Mouse (Mus musculus): ENCODE results near the gene Pold4. TPM values are rescaled to one million over a fixed set of nuclear protein-coding genes. Genes with fewer than 3 reads are reported as not detected.

The Pold4 gene
- 100 to 1,000 TPM; 131 to 165 TPM for polyA plus RNA-seq (2012; fragmentation: generic; extraction: Trizol)

GRCm38 (mm10) chr19:4231253-4232185 is at the start of gene Pold4:
Pold4 (plus strand) TSS chr19:4231899.

GRCm38 (mm10) chr19:4190831-4191334 is 40.8 kb upstream of the Pold4 start, which contains the start of gene Tbc1d10c:
Tbc1d10c (minus strand) TSS chr19:4191284.

GRCm38 (mm10) chr19:4191528-4192250 is 40.0 kb upstream of the Pold4 start, which contains the start of gene Ppp1ca:
Ppp1ca (plus strand) TSS chr19:4192065.

GRCm38 (mm10) chr19:4201291-4201909 is 30.3 kb upstream of the Pold4 start, which contains the start of gene Rad9a:
Rad9a (minus strand) TSS chr19:4201662.

GRCm38 (mm10) chr19:4214071-4214770 is 17.5 kb upstream of the Pold4 start, which contains the start of the genes Clcf1 and AC109138.7:
Clcf1 (plus strand) TSS chr19:4214238.
AC109138.7 (plus strand) TSS chr19:4214357.

GRCm38 (mm10) chr19:4268566-4269361 is 37.1 kb downstream of the Pold4 start, which contains the start of gene Ssh3:
Ssh3 (minus strand) TSS chr19:4269180.

GRCm38 (mm10) chr19:4282898-4283553 is 51.3 kb downstream of the Pold4 start, which contains the start of gene Ankrd13d:
Ankrd13d (minus strand) TSS chr19:4283137.

Other genes starting within 250 kb of the Pold4 start
- gene Acy3, start 245.3 kb upstream of the Pold4 start, polyA plus RNA-seq (2012; fragmentation: generic; extraction: Trizol) = 10 to 100 TPM in 1 of 2 experiments, 1 to 10 TPM in 1; 7.4 to 28.3 TPM
- under 1 TPM in 1 of 2 experiments, not detected in 1; 0.05 TPM for gene Tbx10, start 239.1 kb upstream of the Pold4 start, polyA plus RNA-seq (2012; fragmentation: generic; extraction: Trizol)
- 10 to 100 TPM; 41.3 to 59.9 TPM for gene Nudt8, start 231.3 kb upstream of the Pold4 start, polyA plus RNA-seq (2012; fragmentation: generic; extraction: Trizol)
- 1 to 10 TPM in 1 of 2 experiments, under 1 TPM in 1; 0.19 to 1.4 TPM for gene Gm49405, start 231.3 kb upstream of the Pold4 start, polyA plus RNA-seq (2012; fragmentation: generic; extraction: Trizol)
- gene Doc2g, start 228.6 kb upstream of the Pold4 start, polyA plus RNA-seq (2012; fragmentation: generic; extraction: Trizol) = 1 to 10 TPM in 1 of 2 experiments, under 1 TPM in 1; 0.41 to 4.0 TPM
- 100 to 1,000 TPM; 253 to 401 TPM for gene Ndufv1, start 219.1 kb upstream of the Pold4 start, polyA plus RNA-seq (2012; fragmentation: generic; extraction: Trizol)
- gene Gstp1, start 193.9 kb upstream of the Pold4 start, polyA plus RNA-seq (2012; fragmentation: generic; extraction: Trizol) = 1,000 to 10,000 TPM in 1 of 2 experiments, 100 to 1,000 TPM in 1; 849 to 1,247 TPM
- 10 to 100 TPM in 1 of 2 experiments, 1 to 10 TPM in 1; 1.8 to 13.9 TPM for gene Gstp2, start 185.9 kb upstream of the Pold4 start, polyA plus RNA-seq (2012; fragmentation: generic; extraction: Trizol)
- gene Gstp3, start 172.3 kb upstream of the Pold4 start, polyA plus RNA-seq (2012; fragmentation: generic; extraction: Trizol) = under 1 TPM; 0.15 to 0.18 TPM
- not detected for gene Cabp2, start 150.3 kb upstream of the Pold4 start, polyA plus RNA-seq (2012; fragmentation: generic; extraction: Trizol)
- gene Cdk2ap2, start 134.7 kb upstream of the Pold4 start, polyA plus RNA-seq (2012; fragmentation: generic; extraction: Trizol) = 100 to 1,000 TPM in 1 of 2 experiments, 10 to 100 TPM in 1; 86.0 to 148 TPM
- 10 to 100 TPM; 48.2 to 61.6 TPM for gene Pitpnm1, start 131.9 kb upstream of the Pold4 start, polyA plus RNA-seq (2012; fragmentation: generic; extraction: Trizol)
- gene Aip, start 106.0 kb upstream of the Pold4 start, polyA plus RNA-seq (2012; fragmentation: generic; extraction: Trizol) = 100 to 1,000 TPM; 201 to 241 TPM
- gene Gpr152, start 92.1 kb upstream of the Pold4 start, polyA plus RNA-seq (2012; fragmentation: generic; extraction: Trizol) = under 1 TPM in 1 of 2 experiments, not detected in 1; 0.09 TPM
- under 1 TPM; 0.14 to 0.38 TPM for gene Cabp4, start 87.9 kb upstream of the Pold4 start, polyA plus RNA-seq (2012; fragmentation: generic; extraction: Trizol)
- 100 to 1,000 TPM; 256 to 440 TPM for gene Coro1b, start 83.3 kb upstream of the Pold4 start, polyA plus RNA-seq (2012; fragmentation: generic; extraction: Trizol)
- gene Ptprcap, start 78.3 kb upstream of the Pold4 start, polyA plus RNA-seq (2012; fragmentation: generic; extraction: Trizol) = 1 to 10 TPM; 6.5 to 9.5 TPM
- gene Rps6kb2, start 68.5 kb upstream of the Pold4 start, polyA plus RNA-seq (2012; fragmentation: generic; extraction: Trizol) = 10 to 100 TPM; 28.6 to 29.9 TPM
- gene Carns1, start 56.4 kb upstream of the Pold4 start, polyA plus RNA-seq (2012; fragmentation: generic; extraction: Trizol) = 10 to 100 TPM in 1 of 2 experiments, 1 to 10 TPM in 1; 1.8 to 16.2 TPM
- 1 to 10 TPM in 1 of 2 experiments, under 1 TPM in 1; 0.63 to 1.7 TPM for gene Tbc1d10c, start 40.6 kb upstream of the Pold4 start, polyA plus RNA-seq (2012; fragmentation: generic; extraction: Trizol)
- gene Ppp1ca, start 39.8 kb upstream of the Pold4 start, polyA plus RNA-seq (2012; fragmentation: generic; extraction: Trizol) = 1,000 to 10,000 TPM in 1 of 2 experiments, 100 to 1,000 TPM in 1; 727 to 1,261 TPM
- gene Rad9a, start 30.2 kb upstream of the Pold4 start, polyA plus RNA-seq (2012; fragmentation: generic; extraction: Trizol) = 10 to 100 TPM; 25.1 to 36.1 TPM
- gene Clcf1, start 17.7 kb upstream of the Pold4 start, polyA plus RNA-seq (2012; fragmentation: generic; extraction: Trizol) = 10 to 100 TPM in 1 of 2 experiments, 1 to 10 TPM in 1; 7.5 to 24.4 TPM
- 1 to 10 TPM in 1 of 2 experiments, not detected in 1; 3.9 TPM for gene AC109138.7, start 17.5 kb upstream of the Pold4 start, polyA plus RNA-seq (2012; fragmentation: generic; extraction: Trizol)
- 10 to 100 TPM in 1 of 2 experiments, 1 to 10 TPM in 1; 7.4 to 30.3 TPM for gene Ssh3, start 37.3 kb downstream of the Pold4 start, polyA plus RNA-seq (2012; fragmentation: generic; extraction: Trizol)
- gene Ankrd13d, start 51.2 kb downstream of the Pold4 start, polyA plus RNA-seq (2012; fragmentation: generic; extraction: Trizol) = 1 to 10 TPM in 1 of 2 experiments, under 1 TPM in 1; 0.77 to 4.5 TPM
- gene Grk2, start 74.3 kb downstream of the Pold4 start, polyA plus RNA-seq (2012; fragmentation: generic; extraction: Trizol) = 10 to 100 TPM; 37.7 to 44.4 TPM
- 10 to 100 TPM in 1 of 2 experiments, 1 to 10 TPM in 1; 3.2 to 33.4 TPM for gene Kdm2a, start 166.4 kb downstream of the Pold4 start, polyA plus RNA-seq (2012; fragmentation: generic; extraction: Trizol)
- 10 to 100 TPM; 48.3 to 66.3 TPM for gene Rhod, start 207.5 kb downstream of the Pold4 start, polyA plus RNA-seq (2012; fragmentation: generic; extraction: Trizol)
- gene Syt12, start 245.5 kb downstream of the Pold4 start, polyA plus RNA-seq (2012; fragmentation: generic; extraction: Trizol) = 1 to 10 TPM; 1.6 TPM